In genomic region chr17:47459341-47459919, GRCm38 (mm10) we compare ENCODE assay signal across 34 mouse cellular contexts. TPM values are rescaled to one million over a fixed set of nuclear protein-coding genes. Genes with fewer than 3 reads are reported as not detected.
A peak's percentile ranks its signal among the peaks of the same experiment; 100 is the strongest.
DNase-seq lines count a peak whose midpoint lies in the region; ATAC-seq and TF ChIP-seq lines count a peak whose summit lies in the region.
"Had no signal": no experiment of that assay in that cellular context is flagged by ENCODE, and none has a peak within 500 bp of the region (broad histone marks: within the 10 kb centered on the region; RNA-seq: fewer than 3 reads in every experiment).

No protein-coding gene starts in this region.

- H3K36me3 ChIP-seq in intestine, postnatal 0 days (ENCODE audit: control insufficient read depth, insufficient read depth) = no peaks in the 10 kb centered on the region; the same call in 1 of the 2 replicates
- no peaks in the 10 kb centered on the region for H3K36me3 ChIP-seq in intestine, embryonic 15.5 days
- H3K36me3 ChIP-seq: hindbrain, embryonic 12.5 days; liver, embryonic 15.5 days; midbrain, embryonic 13.5 days; stomach, embryonic 15.5 days had no signal

- no peak for TF ChIP-seq CTCF in intestine, postnatal 0 days (IDR thresholded peaks at IDR 0.05; ENCODE audit: low read depth)
- TF ChIP-seq CTCF in lung, adult 2 months (IDR thresholded peaks at IDR 0.05; ENCODE audit: insufficient read depth, low read length) = no peak
- no peak for TF ChIP-seq CTCF in left cerebral cortex, adult 2 months (IDR thresholded peaks at IDR 0.05)

- H3K9ac ChIP-seq in intestine, postnatal 0 days (ENCODE audit: low read depth, low read length) = no peak overlapping the region
- no peak overlapping the region for H3K9ac ChIP-seq in intestine, embryonic 15.5 days
- H3K9ac ChIP-seq: hindbrain, embryonic 12.5 days; liver, embryonic 15.5 days; midbrain, embryonic 13.5 days; stomach, embryonic 15.5 days had no signal

- H3K27ac ChIP-seq in intestine, postnatal 0 days (ENCODE audit: low read depth, low read length) = no peak overlapping the region
- H3K27ac ChIP-seq in intestine, embryonic 15.5 days = no peak overlapping the region
- H3K27ac ChIP-seq in left cerebral cortex, adult 2 months = no peak overlapping the region
- H3K27ac ChIP-seq: hindbrain, embryonic 12.5 days; hindbrain, postnatal 0 days; liver, embryonic 15.5 days; macrophage; midbrain, embryonic 13.5 days; stomach, embryonic 15.5 days had no signal

- H3K4me3 ChIP-seq in intestine, postnatal 0 days (ENCODE audit: low read depth, low read length) = no peak overlapping the region
- H3K4me3 ChIP-seq in intestine, embryonic 15.5 days (replicated peaks) = no peak overlapping the region
- H3K4me3 ChIP-seq in lung, adult 2 months (replicated peaks; ENCODE audit: extremely low read depth, low read depth, low read length) = no peak overlapping the region
- no peak overlapping the region for H3K4me3 ChIP-seq in left cerebral cortex, adult 2 months
- H3K4me3 ChIP-seq: erythroblast, embryonic 14.5 days; hindbrain, embryonic 12.5 days; liver, embryonic 15.5 days; midbrain, embryonic 13.5 days; stomach, embryonic 15.5 days had no signal

- peaks cover 17% of the 10 kb centered on the region for H3K4me1 ChIP-seq in intestine, postnatal 0 days (replicated peaks; ENCODE audit: control insufficient read depth, insufficient read depth, low read length)
- peaks cover 33% of the 10 kb centered on the region for H3K4me1 ChIP-seq in intestine, embryonic 15.5 days (replicated peaks)
- peaks cover 5% of the 10 kb centered on the region for H3K4me1 ChIP-seq in lung, adult 2 months (ENCODE audit: control insufficient read depth, insufficient read depth, low read length)
- H3K4me1 ChIP-seq: midbrain, embryonic 13.5 days had no signal

- no peaks in the 10 kb centered on the region for H3K27me3 ChIP-seq in intestine, postnatal 0 days (replicated peaks; ENCODE audit: control insufficient read depth, insufficient read depth, low read length)
- H3K27me3 ChIP-seq in intestine, embryonic 15.5 days (replicated peaks) = no peaks in the 10 kb centered on the region
- H3K27me3 ChIP-seq: liver, embryonic 15.5 days; stomach, embryonic 15.5 days had no signal

- no peak overlapping the region for H3K4me2 ChIP-seq in intestine, postnatal 0 days (replicated peaks; ENCODE audit: low read depth)
- no peak overlapping the region for H3K4me2 ChIP-seq in intestine, embryonic 15.5 days (replicated peaks)
- H3K4me2 ChIP-seq: hindbrain, embryonic 12.5 days; liver, embryonic 15.5 days; midbrain, embryonic 13.5 days; stomach, embryonic 15.5 days had no signal

- no peak for TF ChIP-seq POLR2A in lung, adult 2 months (IDR thresholded peaks at IDR 0.05; ENCODE audit: borderline replicate concordance, extremely low read depth, low read depth, low read length)

- DNase-seq in lung, postnatal 36 days = peak; percentile 62
- no peak for DNase-seq in lung, adult 2 months
- no peak for DNase-seq in urinary bladder, postnatal 4 days (ENCODE audit: low spot score in 2 of 2)
- no peak for DNase-seq in left cerebral cortex, adult 2 months (ENCODE audit: extremely low spot score in 1 of 2, low spot score in 2 of 2)
- DNase-seq: adrenal gland, adult 2 months; adrenal gland, postnatal 36 days; cerebellum, adult 18-20 months; cerebellum, postnatal 10 days; heart, postnatal 36 days; kidney, adult 9 months; kidney, postnatal 10 days; liver; thymus, adult 18-20 months; thymus, postnatal 25 days had no signal

- ATAC-seq in intestine, postnatal 0 days = 0 out of 2 replicates have a peak, but pooled peaks have one; percentile 12
- ATAC-seq in intestine, embryonic 15.5 days = no peak
- ATAC-seq in megakaryocyte progenitor cell, adult 5-6 weeks (replicated peaks; ENCODE audit: poor library complexity) = peak; percentile 35
- ATAC-seq: activated CD4-positive, CD25-positive, alpha-beta regulatory T cell, adult 4 months; CD4-positive, CD25-positive, alpha-beta regulatory T cell, adult 4 months; forebrain, embryonic 16.5 days; hindbrain, postnatal 0 days; intestine, embryonic 16.5 days; midbrain, embryonic 13.5 days had no signal

- no peaks in the 10 kb centered on the region for H3K9me3 ChIP-seq in intestine, postnatal 0 days (ENCODE audit: control insufficient read depth)
- H3K9me3 ChIP-seq in intestine, embryonic 15.5 days = no peaks in the 10 kb centered on the region
- H3K9me3 ChIP-seq: hindbrain, embryonic 12.5 days; liver, embryonic 15.5 days; midbrain, embryonic 13.5 days; stomach, embryonic 15.5 days had no signal

- intact Hi-C loops in left cerebral cortex, adult 2 months (cut with DNase I) = no loop called here

- WGBS in intestine, postnatal 0 days = 40% methylated on average over 3 of the region's 3 CpGs
- 47% methylated on average over 3 of the region's 3 CpGs for WGBS in intestine, embryonic 15.5 days
- 36% methylated on average over 3 of the region's 3 CpGs for WGBS in lung, adult 2 months

RNA-seq across cellular contexts. Expression of gene 1700001C19Rik, which starts 22.3 kb away (rescaled TPM):
- 0.35 and 0.77 TPM in 2 replicates for polyA plus RNA-seq in intestine, postnatal 0 days (2015; fragmentation: Nextera tagmentation; extraction: Ambion mirVana)
- 0.28 and 0.38 TPM in 2 replicates for polyA plus RNA-seq in intestine, embryonic 15.5 days (2015; fragmentation: Nextera tagmentation; extraction: Ambion mirVana)
- 0.14 and 0.20 TPM in 2 replicates for polyA plus RNA-seq in lung, adult 2 months (2012; rRNA removed)
- total RNA-seq in megakaryocyte progenitor cell, adult 5-6 weeks (2015) = 0.12 and 0.27 TPM in 2 replicates
- 0.33 and 0.95 TPM in 2 replicates for total RNA-seq in megakaryocyte progenitor cell, adult 5-6 weeks (2017)
- not detected for total RNA-seq in left cerebral cortex, adult 2 months (2021)
- total RNA-seq: adrenal gland, adult 2 months; adrenal gland, postnatal 36 days; gastrocnemius, adult 8-10 months; gastrocnemius, postnatal 4 days; heart, adult 8-10 months; heart, postnatal 36 days; left cerebral cortex, postnatal 14 days; monocyte, adult 5-6 weeks had no signal
- polyA plus RNA-seq: activated CD4-positive, CD25-positive, alpha-beta regulatory T cell, adult 4 months; CD4-positive, CD25-positive, alpha-beta regulatory T cell, adult 4 months; erythroblast, embryonic 14.5 days; macrophage had no signal

RNA-seq across cellular contexts. Expression of gene AI661453, which starts 23.0 kb away (rescaled TPM):
- polyA plus RNA-seq in intestine, postnatal 0 days (2015; fragmentation: Nextera tagmentation; extraction: Ambion mirVana) = 6.1 and 7.7 TPM in 2 replicates
- 3.1 and 3.7 TPM in 2 replicates for polyA plus RNA-seq in intestine, embryonic 15.5 days (2015; fragmentation: Nextera tagmentation; extraction: Ambion mirVana)
- polyA plus RNA-seq in lung, adult 2 months (2012; rRNA removed) = 9.2 and 13.0 TPM in 2 replicates
- 1.6 and 2.3 TPM in 2 replicates for total RNA-seq in megakaryocyte progenitor cell, adult 5-6 weeks (2015)
- total RNA-seq in megakaryocyte progenitor cell, adult 5-6 weeks (2017) = 0.29 and 0.71 TPM in 2 replicates
- under 1 TPM; 0.61 to 0.84 TPM for total RNA-seq in left cerebral cortex, adult 2 months (2021)
- total RNA-seq: monocyte, adult 5-6 weeks had no signal
- polyA plus RNA-seq: CD4-positive, CD25-positive, alpha-beta regulatory T cell, adult 4 months; erythroblast, embryonic 14.5 days; neural tube, embryonic 14.5 days had no signal

RNA-seq across cellular contexts. Expression of gene Taf8, which starts 42.7 kb away (rescaled TPM):
- polyA plus RNA-seq in intestine, postnatal 0 days (2015; fragmentation: Nextera tagmentation; extraction: Ambion mirVana) = 8.3 and 9.2 TPM in 2 replicates
- 20.4 and 21.9 TPM in 2 replicates for polyA plus RNA-seq in intestine, embryonic 15.5 days (2015; fragmentation: Nextera tagmentation; extraction: Ambion mirVana)
- 25.7 and 32.2 TPM in 2 replicates for polyA plus RNA-seq in lung, adult 2 months (2012; rRNA removed)
- 14.7 and 19.1 TPM in 2 replicates for total RNA-seq in megakaryocyte progenitor cell, adult 5-6 weeks (2015)
- 32.1 and 33.4 TPM in 2 replicates for total RNA-seq in megakaryocyte progenitor cell, adult 5-6 weeks (2017)
- total RNA-seq in left cerebral cortex, adult 2 months (2021) = 10 to 100 TPM; 17.3 to 22.0 TPM

RNA-seq across cellular contexts. Expression of gene Ccnd3, which starts 45.4 kb away (rescaled TPM):
- 175 and 180 TPM in 2 replicates for polyA plus RNA-seq in intestine, postnatal 0 days (2015; fragmentation: Nextera tagmentation; extraction: Ambion mirVana)
- polyA plus RNA-seq in intestine, embryonic 15.5 days (2015; fragmentation: Nextera tagmentation; extraction: Ambion mirVana) = 394 and 407 TPM in 2 replicates
- polyA plus RNA-seq in lung, adult 2 months (2012; rRNA removed) = 202 and 229 TPM in 2 replicates
- 95.3 and 100 TPM in 2 replicates for total RNA-seq in megakaryocyte progenitor cell, adult 5-6 weeks (2015)
- 51.4 and 53.8 TPM in 2 replicates for total RNA-seq in megakaryocyte progenitor cell, adult 5-6 weeks (2017)
- total RNA-seq in left cerebral cortex, adult 2 months (2021) = 10 to 100 TPM; 38.2 to 38.4 TPM

RNA-seq across cellular contexts. Expression of gene Guca1a, which starts 59.0 kb away (rescaled TPM):
- 2.7 and 3.3 TPM in 2 replicates for polyA plus RNA-seq in intestine, postnatal 0 days (2015; fragmentation: Nextera tagmentation; extraction: Ambion mirVana)
- 2.0 and 2.3 TPM in 2 replicates for polyA plus RNA-seq in intestine, embryonic 15.5 days (2015; fragmentation: Nextera tagmentation; extraction: Ambion mirVana)
- 1.1 and 2.9 TPM in 2 replicates for polyA plus RNA-seq in lung, adult 2 months (2012; rRNA removed)
- 8.2 and 8.7 TPM in 2 replicates for total RNA-seq in megakaryocyte progenitor cell, adult 5-6 weeks (2015)
- total RNA-seq in megakaryocyte progenitor cell, adult 5-6 weeks (2017) = 0.68 and 2.8 TPM in 2 replicates
- not detected for total RNA-seq in left cerebral cortex, adult 2 months (2021)
- total RNA-seq: heart, postnatal 36 days had no signal
- polyA plus RNA-seq: activated CD4-positive, CD25-positive, alpha-beta regulatory T cell, adult 4 months; CD4-positive, CD25-positive, alpha-beta regulatory T cell, adult 4 months; erythroblast, embryonic 14.5 days; forebrain, embryonic 16.5 days had no signal
